Mouse (Mus musculus): ENCODE results near the gene Xpo6.

DNA sequence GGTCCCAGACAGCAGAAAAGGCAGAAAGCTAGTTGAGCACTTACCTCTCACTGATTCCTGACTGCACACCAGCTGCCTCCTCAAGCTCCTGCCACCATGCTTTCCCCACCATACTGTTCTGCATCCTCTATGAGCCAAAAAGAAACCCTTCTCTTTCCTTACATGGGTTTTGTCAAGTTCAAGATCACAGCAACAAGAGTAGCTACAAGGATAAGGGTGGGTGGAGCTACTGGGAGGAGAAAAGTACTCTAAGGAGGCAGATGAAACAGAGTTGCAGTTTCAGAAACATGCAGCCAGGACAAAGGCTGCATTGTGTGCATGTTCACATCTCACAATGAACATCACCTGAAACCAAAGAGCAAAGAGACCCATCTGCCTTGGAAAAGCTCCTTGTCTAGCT lies 18.8 kb downstream of the Xpo6 start:
- TF ChIP-seq CTCF (IDR thresholded peaks at IDR 0.05; ENCODE audit: control insufficient read depth, insufficient read depth, insufficient read length), result no peak
- TF ChIP-seq CEBPB (IDR thresholded peaks at IDR 0.05; ENCODE audit: low read depth), result no peak
- no peak for TF ChIP-seq MYOG (IDR thresholded peaks at IDR 0.05; ENCODE audit: control insufficient read depth, extremely low read depth, insufficient read length)
- TF ChIP-seq MYOD1 (IDR thresholded peaks at IDR 0.05; ENCODE audit: control insufficient read depth, insufficient read length, low read depth), result no peak
- no peak for TF ChIP-seq MAX (IDR thresholded peaks at IDR 0.05)

Data from C2C12 (cell line).